Mouse (Mus musculus): Measurements from ENCODE around the gene Rbm25.
"Not testable (repeated sequence)": the region's sequence is repeated elsewhere in the genome, so short reads cannot be mapped to it uniquely, and the experiment has no call there.

Rbm25 gene

GRCm38 (mm10) chr12:83630936-83631335, at the start of gene Rbm25:
Gene Rbm25, plus strand, starts transcription at chr12:83631236.
- DNase-seq = not testable (repeated sequence)

GRCm38 (mm10) chr12:83582106-83582505, 48.9 kb upstream of the Rbm25 start:
- no peak for DNase-seq

DNA sequence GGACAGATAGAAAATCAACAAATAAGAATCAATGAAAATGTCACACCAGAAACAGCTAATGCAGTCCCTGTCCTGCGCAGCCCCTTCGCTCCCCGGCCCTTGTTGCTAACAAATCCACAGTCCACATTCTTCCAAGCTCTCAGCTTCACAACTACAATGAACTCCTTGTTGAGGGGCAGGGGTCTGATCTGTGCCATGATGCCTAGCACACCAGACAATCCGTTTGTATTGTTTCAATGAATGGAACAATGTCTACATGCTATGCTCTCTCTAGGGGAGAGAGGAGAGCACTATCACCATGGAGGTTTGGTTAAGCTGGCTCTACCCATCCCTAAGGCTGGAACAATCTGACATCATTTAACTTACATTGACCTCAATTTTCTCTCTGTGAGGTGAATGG, 48.3 kb upstream of the Rbm25 start:
- no peak for DNase-seq

DNA sequence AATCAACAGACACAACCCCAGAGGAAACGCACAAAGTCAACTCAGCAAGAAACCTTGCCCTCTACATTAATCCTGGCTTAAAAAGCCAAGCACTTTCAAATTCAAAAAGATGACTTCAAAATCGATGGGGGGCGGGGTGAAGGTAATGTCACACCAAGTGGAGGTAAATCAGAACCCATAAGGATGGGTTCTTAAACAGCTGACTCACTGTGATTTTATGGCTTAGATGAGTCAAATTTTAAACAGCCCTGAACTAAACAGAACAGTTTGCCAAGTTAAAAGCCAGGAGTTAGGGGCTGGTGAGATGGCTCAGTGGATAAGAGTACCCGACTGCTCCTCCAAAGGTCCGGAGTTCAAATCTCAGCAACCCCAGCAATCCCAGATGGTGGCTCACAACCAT, 44.4 kb upstream of the Rbm25 start:
- no peak for DNase-seq

GRCm38 (mm10) chr12:83591754-83592501, 39.1 kb upstream of the Rbm25 start:
- no peak for DNase-seq

GRCm38 (mm10) chr12:83594454-83595040, 36.5 kb upstream of the Rbm25 start:
- no peak for DNase-seq

- DNase-seq = no peak
Measured at GRCm38 (mm10) chr12:83596191-83596954, 34.7 kb upstream of the Rbm25 start.

DNA sequence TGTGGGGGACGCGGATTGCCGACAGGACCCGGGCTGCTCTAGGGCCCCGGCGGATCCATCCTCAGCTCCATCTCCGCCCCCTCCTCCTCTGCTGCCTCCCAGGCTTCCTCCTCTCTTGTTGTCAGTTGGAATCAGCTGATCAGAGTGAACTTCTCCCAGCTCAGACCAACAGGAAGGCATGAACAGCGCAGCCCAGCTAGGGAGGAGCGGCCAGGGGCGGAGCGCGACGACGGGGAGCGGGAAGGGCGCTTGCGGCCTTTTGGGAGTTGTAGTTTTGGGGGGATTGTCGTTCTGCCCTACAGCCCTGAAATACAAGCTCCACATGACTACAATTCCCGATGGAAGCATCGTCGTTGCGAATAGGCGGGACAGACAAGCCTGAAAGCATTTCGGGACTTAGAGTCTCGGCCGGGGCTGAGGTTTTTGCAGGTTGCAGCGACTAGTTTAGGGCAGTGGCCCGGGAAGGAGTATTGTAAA, 34.0 kb upstream of the Rbm25 start, which contains the start of gene Zfyve1:
Zfyve1 (minus strand) TSS at position 198 of the 477 bp plus-strand sequence.
- peak; percentile 89 to 94 for DNase-seq

DNA sequence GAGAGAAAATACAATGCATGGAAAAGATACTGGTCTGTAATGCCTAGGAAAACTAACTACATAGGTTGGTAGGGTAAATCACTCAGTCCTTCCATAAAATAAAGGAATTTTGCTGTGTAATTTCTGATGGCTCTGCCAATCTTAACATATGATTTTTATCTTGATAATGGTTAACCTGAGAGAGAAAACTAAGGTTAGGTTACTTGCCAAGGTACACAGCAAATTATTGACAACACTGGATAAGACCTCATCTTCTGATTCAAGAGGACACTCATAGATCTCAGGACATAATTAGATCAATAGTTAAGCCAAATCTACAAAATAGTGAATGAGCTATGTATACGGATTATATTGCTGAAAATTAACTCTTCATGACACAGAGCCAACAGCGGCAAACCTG, 33.2 kb upstream of the Rbm25 start:
- no peak for DNase-seq

- DNase-seq = no peak
Measured at GRCm38 (mm10) chr12:83602285-83602684, 28.8 kb upstream of the Rbm25 start.

DNA sequence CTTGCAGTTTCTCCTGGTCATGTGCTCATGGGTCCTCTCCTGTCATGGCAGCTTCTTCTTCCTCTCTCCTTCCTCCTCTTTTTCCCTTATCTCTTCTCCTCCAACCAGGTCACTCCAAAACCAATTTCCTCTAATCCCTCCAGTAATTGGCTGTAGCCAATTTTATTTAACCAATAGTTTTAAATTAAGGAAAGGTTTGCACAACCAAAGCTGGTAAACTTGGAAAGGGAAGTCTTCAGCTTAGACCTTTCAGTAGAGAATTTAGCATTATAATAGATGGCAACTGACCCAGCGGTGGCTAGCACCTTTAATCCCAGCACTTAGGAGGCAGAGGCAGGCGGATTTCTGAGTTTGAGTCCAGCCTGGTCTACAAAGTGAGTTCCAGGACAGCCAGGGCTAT, 24.6 kb upstream of the Rbm25 start:
- not testable (repeated sequence) for DNase-seq

GRCm38 (mm10) chr12:83617261-83617660, 13.8 kb upstream of the Rbm25 start:
- no peak for DNase-seq

DNA sequence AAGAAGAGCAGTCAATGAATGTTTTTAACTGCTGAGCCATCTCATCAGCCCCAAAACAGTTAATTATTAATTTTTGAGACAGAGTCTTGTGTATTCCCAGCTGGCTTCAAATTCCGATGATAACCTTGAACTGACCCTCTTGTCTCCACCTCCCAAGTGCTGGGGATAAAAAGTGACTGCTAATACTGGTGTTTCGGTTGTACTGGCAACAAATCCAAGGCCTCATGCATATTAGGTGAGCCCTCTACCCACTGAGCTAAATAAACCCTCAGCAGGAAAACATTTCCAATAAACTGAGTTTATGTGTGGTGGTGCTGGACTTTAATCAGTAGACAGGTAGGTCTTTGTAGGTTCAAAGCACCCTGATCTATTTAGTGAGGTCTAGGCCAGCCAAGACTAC, 12.1 kb upstream of the Rbm25 start:
- no peak for DNase-seq

- not testable (repeated sequence) for DNase-seq
Measured at GRCm38 (mm10) chr12:83620694-83621093, 10.3 kb upstream of the Rbm25 start.

- no peak for DNase-seq
Measured at GRCm38 (mm10) chr12:83622031-83622755, 8.8 kb upstream of the Rbm25 start.

- no peak for DNase-seq
Measured at GRCm38 (mm10) chr12:83624321-83624720, 6.7 kb upstream of the Rbm25 start.

GRCm38 (mm10) chr12:83631743-83632679, 975 bp downstream of the Rbm25 start:
- peak; percentile 92 to 95 for DNase-seq

- DNase-seq = peak; percentile 53 to 59
Measured at GRCm38 (mm10) chr12:83632680-83633025, 1.6 kb downstream of the Rbm25 start.

GRCm38 (mm10) chr12:83633807-83634206, 2.8 kb downstream of the Rbm25 start:
- DNase-seq = no peak

- DNase-seq = no peak
Measured at GRCm38 (mm10) chr12:83641233-83641632, 10.2 kb downstream of the Rbm25 start.

DNA sequence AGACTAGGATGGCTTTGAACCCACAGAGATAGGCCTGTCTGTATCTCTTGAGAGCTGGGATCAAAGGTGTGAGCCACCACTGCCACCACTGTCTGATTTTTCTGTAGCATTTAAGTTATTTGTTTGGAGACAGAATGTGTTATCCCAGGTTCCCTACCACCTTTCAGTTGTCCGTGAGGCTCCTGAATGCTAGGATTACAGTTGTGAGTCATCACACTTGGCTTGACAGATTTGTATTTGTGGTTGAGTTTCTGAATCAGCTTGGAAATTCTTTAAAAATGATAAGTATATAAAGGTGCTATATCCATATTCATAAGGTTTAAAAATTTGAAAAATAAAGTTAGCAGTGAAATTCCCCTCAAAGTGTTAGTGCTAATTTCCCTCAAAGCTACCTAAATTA, 12.1 kb downstream of the Rbm25 start:
- DNase-seq = no peak

- DNase-seq = no peak
Measured at GRCm38 (mm10) chr12:83650346-83650745, 19.3 kb downstream of the Rbm25 start.
